Mouse (Mus musculus): Measurements from ENCODE around the gene Cdh3.

DNA sequence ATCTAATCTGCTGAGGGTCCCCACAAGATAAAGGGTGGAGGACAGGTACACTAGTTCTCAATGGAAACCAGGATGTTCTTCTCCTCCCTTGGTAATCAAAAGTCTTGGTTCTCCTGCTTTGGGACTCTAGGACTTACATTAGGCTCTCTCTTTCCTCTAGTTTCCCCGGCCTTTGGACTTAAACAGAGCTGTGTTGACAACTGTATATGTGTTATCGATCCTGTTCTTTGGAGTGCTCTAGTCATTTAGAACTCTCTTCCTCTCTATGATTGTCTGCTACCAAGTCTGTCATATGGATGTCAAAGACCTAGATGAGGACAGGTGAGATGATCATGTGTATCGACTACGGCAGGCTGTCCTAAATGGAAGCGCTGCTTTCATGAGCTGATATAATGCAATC, 86.4 kb downstream of the Cdh3 start:
- TF ChIP-seq SIN3A (IDR thresholded peaks at IDR 0.05; ENCODE audit: low read length) (no peak), CTCF (IDR thresholded peaks at IDR 0.05 in 2 of 3, conservative IDR thresholded peaks at IDR 0.05 in 1 of 3; ENCODE audit: control insufficient read depth in 1 of 3, insufficient read depth in 1 of 3, low read depth in 2 of 3, low read length in 3 of 3, poor library complexity in 1 of 3, severe bottlenecking in 1 of 3) (no peak), POLR2A (IDR thresholded peaks at IDR 0.05; ENCODE audit: control insufficient read depth in 1 of 2, insufficient read depth in 1 of 2, low read depth in 1 of 2, low read length in 2 of 2, poor library complexity in 1 of 2) (no peak), GATA1 (IDR thresholded peaks at IDR 0.05; ENCODE audit: low read depth, low read length) (no peak), EP300 (IDR thresholded peaks at IDR 0.05; ENCODE audit: low read depth in 1 of 2, low read length in 2 of 2) (no peak), ETS1 (IDR thresholded peaks at IDR 0.05; ENCODE audit: low read depth, low read length) (no peak), CHD1 (IDR thresholded peaks at IDR 0.05; ENCODE audit: low read depth, low read length) (no peak), MEF2A (IDR thresholded peaks at IDR 0.05; ENCODE audit: extremely low read depth, insufficient replicate concordance, low read depth, low read length, poor library complexity, severe bottlenecking) (no peak), ZKSCAN1 (IDR thresholded peaks at IDR 0.05; ENCODE audit: low read depth, low read length) (no peak), ZC3H11A (IDR thresholded peaks at IDR 0.05; ENCODE audit: low read depth, low read length) (no peak), USF2 (IDR thresholded peaks at IDR 0.05; ENCODE audit: borderline replicate concordance in 1 of 2, insufficient read depth in 1 of 2, low read depth in 1 of 2, low read length in 2 of 2) (no peak), ZMIZ1 (IDR thresholded peaks at IDR 0.05; ENCODE audit: low read depth, low read length) (no peak), UBTF (IDR thresholded peaks at IDR 0.05; ENCODE audit: borderline replicate concordance, insufficient read depth, low read depth, low read length) (no peak)

Data from MEL (cell line).